Mouse (Mus musculus) liver, postnatal 0 days (tissue): ENCODE data around the gene Vmn1r30. TPM values are rescaled to one million over a fixed set of nuclear protein-coding genes. Genes with fewer than 3 reads are reported as not detected.

ENCODE experiments used
- ATAC-seq: fragments of 200-750 bp; cut with Nextera tagmentation; 2 replicates; pipeline ENCODE4 v1.8.0; 2017; ENCODE audit warnings: mild to moderate bottlenecking, moderate library complexity
- DNase-seq: peaks from one replicate; pipeline ENCODE4 v3.0.0-alpha.2; 2016
- H3K27ac ChIP-seq: fragments of 300-500 bp; sonication (generic); 2 replicates; pipeline ENCODE4 v1.5.1; 2014; ENCODE audit warnings: antibody characterized with exemption, moderate library complexity, mild to moderate bottlenecking, low read depth
- H3K27me3 ChIP-seq: fragments of 300-500 bp; sonication (generic); 2 replicates; pipeline ENCODE4 v1.6.1; 2014; ENCODE audit warnings: low read length, control low read depth, mixed read lengths; ENCODE audit not compliant: insufficient read depth
- H3K36me3 ChIP-seq: fragments of 300-500 bp; sonication (generic); replicated peaks from 2 replicates; pipeline ENCODE4 v1.6.1; 2014; ENCODE audit warnings: mild to moderate bottlenecking, control low read depth, low read length, moderate library complexity, mixed read lengths; ENCODE audit not compliant: insufficient read depth
- H3K4me1 ChIP-seq: fragments of 300-500 bp; sonication (generic); 2 replicates; pipeline ENCODE4 v1.6.1; 2014; ENCODE audit warnings: antibody characterized with exemption, mild to moderate bottlenecking, control low read depth; ENCODE audit not compliant: insufficient read depth
- H3K4me2 ChIP-seq: fragments of 300-500 bp; sonication (generic); 2 replicates; pipeline ENCODE4 v1.6.1; 2014; ENCODE audit warnings: low read depth, mild to moderate bottlenecking, low read length, moderate library complexity, mixed read lengths
- H3K4me3 ChIP-seq: fragments of 300-500 bp; sonication (generic); 2 replicates; pipeline ENCODE4 v1.5.1; 2014; ENCODE audit warnings: low read depth, low read length
- H3K9ac ChIP-seq: fragments of 300-500 bp; sonication (generic); replicated peaks from 2 replicates; pipeline ENCODE4 v1.6.1; 2014; ENCODE audit warnings: mild to moderate bottlenecking, moderate library complexity
- H3K9me3 ChIP-seq: fragments of 300-500 bp; sonication (generic); 2 replicates; pipeline ENCODE4 v1.6.1; 2016; ENCODE audit warnings: mild to moderate bottlenecking, control low read depth, low read length, mixed read lengths
- CTCF ChIP-seq: sonication (generic); IDR thresholded peaks from 2 replicates; pipeline ENCODE4 v1.5.1; 2016; ENCODE audit warnings: antibody characterized with exemption, low read depth
- EP300 ChIP-seq: IDR thresholded peaks from 2 replicates; pipeline ENCODE4 v1.6.1; 2016; ENCODE audit warnings: antibody characterized with exemption, low read depth, mild to moderate bottlenecking
- WGBS: fragments of 180-500 bp; shearing (Covaris S2); extraction: QIAGEN DNeasy Blood & Tissue Kit; methylation state at CpG from one replicate; pipeline ENCODE4 v1.1.7; 2014; ENCODE audit not compliant: insufficient replicate concordance; 5-methylcytosine and 5-hydroxymethylcytosine counted together
- polyA plus RNA-seq: library from polyadenylated mRNA; unstranded; fragments of >200 nt; fragmentation: Nextera tagmentation; extraction: Ambion mirVana; gene quantifications from 2 replicates; pipeline ENCODE4 v1.2.1, GENCODE M21; 2015

Gene Vmn1r30
- polyA plus RNA-seq = not detected in 2 replicates

- no peak within 1 kb of the TSS for H3K27ac ChIP-seq
- H3K9me3 ChIP-seq = no peaks in the 10 kb centered on the region
- H3K9ac ChIP-seq = no peak within 1 kb of the TSS
- no peak for ATAC-seq
- no peaks in the 10 kb centered on the region for H3K27me3 ChIP-seq
- no peaks in the 10 kb centered on the region for H3K4me1 ChIP-seq
- H3K4me2 ChIP-seq = no peak within 1 kb of the TSS
- TF ChIP-seq EP300 = no peak
- no peak for TF ChIP-seq CTCF
- no peak for DNase-seq
- H3K4me3 ChIP-seq = no peak within 1 kb of the TSS
- H3K36me3 ChIP-seq = no peaks in the 10 kb centered on the region
Observed at GRCm38 (mm10) chr6:58443285-58443684, at the start of gene Vmn1r30. Gene Vmn1r30, minus strand, starts transcription at chr6:58443385.

- no peak within 1 kb of the TSS for H3K9ac ChIP-seq
- no peaks in the 10 kb centered on the region for H3K9me3 ChIP-seq
- no peak within 1 kb of the TSS for H3K4me2 ChIP-seq
- ATAC-seq (no peak), DNase-seq (no peak)
- H3K27me3 ChIP-seq = no peaks in the 10 kb centered on the region
- H3K36me3 ChIP-seq = no peaks in the 10 kb centered on the region
- H3K27ac ChIP-seq = no peak within 1 kb of the TSS
- WGBS = 72% methylated on average over 1 of the region's 1 CpGs
- TF ChIP-seq EP300 = no peak
- no peak for TF ChIP-seq CTCF
- H3K4me3 ChIP-seq = no peak within 1 kb of the TSS
- H3K4me1 ChIP-seq = no peaks in the 10 kb centered on the region
Observed at GRCm38 (mm10) chr6:58475230-58475629, 32.0 kb upstream of the Vmn1r30 start, which contains the start of gene Vmn1r31. Gene Vmn1r31, minus strand, starts transcription at chr6:58475330.

Other genes with a start within 250 kb of the Vmn1r30 start
- not detected in 2 replicates for gene Vmn1r27, start 224.6 kb downstream of the Vmn1r30 start, polyA plus RNA-seq
- not detected in 2 replicates for gene Vmn1r28, start 181.3 kb downstream of the Vmn1r30 start, polyA plus RNA-seq
- gene Vmn1r29, start 141.8 kb downstream of the Vmn1r30 start, polyA plus RNA-seq = not detected in 2 replicates
- gene Vmn1r31, start 31.9 kb upstream of the Vmn1r30 start, polyA plus RNA-seq = not detected in 2 replicates
- 78.9 and 90.1 TPM in 2 replicates for gene Abcg2, start 141.1 kb upstream of the Vmn1r30 start, polyA plus RNA-seq